Mouse (Mus musculus): Measurements from ENCODE around the gene Dcaf12.

The Dcaf12 gene

DNA sequence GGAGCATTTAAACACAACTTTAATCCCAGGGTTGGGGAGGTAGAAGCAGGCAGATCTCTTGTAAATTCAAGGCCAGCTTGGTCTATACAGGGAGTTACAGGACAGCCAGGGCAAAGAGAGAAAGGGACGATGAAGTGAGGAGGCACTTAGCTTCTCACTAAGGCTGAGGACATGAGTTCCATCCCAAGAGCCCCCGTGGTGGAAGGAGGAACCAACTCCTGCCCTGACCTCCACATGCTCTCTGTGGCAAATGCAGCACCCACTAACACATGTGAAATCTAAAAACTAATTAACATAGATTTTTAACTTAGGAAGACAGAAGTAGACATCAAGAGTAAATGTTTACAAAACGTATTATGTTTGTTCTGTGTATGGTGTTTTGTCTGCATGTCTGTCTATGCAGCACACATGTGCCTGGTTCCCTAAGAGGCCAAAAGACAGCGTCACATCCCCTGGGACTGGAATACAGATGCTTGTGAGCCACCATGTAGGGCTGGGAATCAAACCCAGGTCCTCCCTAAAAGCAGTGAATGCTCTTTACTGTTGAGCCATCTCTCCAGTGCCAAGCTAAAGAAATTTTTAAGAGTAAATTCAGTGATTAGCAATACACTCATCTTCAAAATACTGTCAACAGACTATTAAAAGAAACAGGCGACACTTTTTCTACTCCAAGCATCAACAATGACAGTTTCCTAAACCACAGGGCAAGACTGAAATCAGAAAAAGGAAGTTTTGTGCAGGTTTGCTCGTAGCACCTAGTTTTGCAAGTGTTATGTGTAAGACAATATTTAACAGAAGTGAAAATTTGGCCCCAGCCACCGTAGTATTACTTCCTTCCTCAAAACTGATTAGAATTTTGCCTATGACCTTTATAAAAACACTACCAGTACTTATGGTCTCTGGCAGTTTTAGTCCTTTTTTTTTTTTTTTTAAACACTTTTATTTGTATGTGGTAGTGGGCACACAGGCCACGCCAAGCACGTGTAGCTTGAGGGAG lies 3.8 kb downstream of the Dcaf12 start:
- DNase-seq (ENCODE audit: low read depth, low spot score) = no peak

GRCm38 (mm10) chr4:41307406-41307805 lies 7.3 kb downstream of the Dcaf12 start:
- DNase-seq (ENCODE audit: low read depth, low spot score) = no peak

- DNase-seq (ENCODE audit: low read depth, low spot score) = no peak
These were observed 10.4 kb downstream of the Dcaf12 start for GRCm38 (mm10) chr4:41304302-41304701.

- no peak for DNase-seq (ENCODE audit: low read depth, low spot score)
These were observed 11.0 kb downstream of the Dcaf12 start for GRCm38 (mm10) chr4:41303671-41304070.

- DNase-seq (ENCODE audit: low read depth, low spot score) = no peak
These were observed 15.7 kb downstream of the Dcaf12 start for GRCm38 (mm10) chr4:41298976-41299375.

DNA sequence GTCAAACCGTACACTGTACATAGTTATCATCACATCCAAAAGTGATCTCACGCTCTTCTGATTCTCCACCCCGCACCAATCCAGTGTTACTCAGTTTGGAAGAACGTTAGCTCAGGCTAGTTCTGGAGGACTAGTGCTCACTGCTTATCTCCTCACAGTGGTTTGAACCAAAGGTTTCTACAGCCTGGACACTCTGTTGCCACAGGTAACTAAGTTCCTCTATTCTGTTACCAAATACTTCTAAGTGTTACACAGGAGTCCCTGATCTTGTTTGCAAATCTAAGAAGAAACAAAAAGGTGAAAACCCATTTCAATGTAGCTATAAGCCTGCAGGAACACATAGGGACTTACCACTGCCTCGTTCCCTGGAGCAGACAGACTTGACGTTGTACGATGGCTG lies 18.7 kb downstream of the Dcaf12 start:
- DNase-seq (ENCODE audit: low read depth, low spot score) = no peak

GRCm38 (mm10) chr4:41295507-41295906 lies 19.2 kb downstream of the Dcaf12 start:
- peak; percentile 83 for DNase-seq (ENCODE audit: low read depth, low spot score)

GRCm38 (mm10) chr4:41293907-41294306 lies 20.8 kb downstream of the Dcaf12 start:
- no peak for DNase-seq (ENCODE audit: low read depth, low spot score)

- no peak for DNase-seq (ENCODE audit: low read depth, low spot score)
These were observed 24.9 kb downstream of the Dcaf12 start for GRCm38 (mm10) chr4:41289802-41290201.

- peak; percentile 73 for DNase-seq (ENCODE audit: low read depth, low spot score)
These were observed 28.3 kb downstream of the Dcaf12 start for GRCm38 (mm10) chr4:41286420-41286819.

- no peak for DNase-seq (ENCODE audit: low read depth, low spot score)
These were observed 30.6 kb downstream of the Dcaf12 start for GRCm38 (mm10) chr4:41284087-41284486.

DNA sequence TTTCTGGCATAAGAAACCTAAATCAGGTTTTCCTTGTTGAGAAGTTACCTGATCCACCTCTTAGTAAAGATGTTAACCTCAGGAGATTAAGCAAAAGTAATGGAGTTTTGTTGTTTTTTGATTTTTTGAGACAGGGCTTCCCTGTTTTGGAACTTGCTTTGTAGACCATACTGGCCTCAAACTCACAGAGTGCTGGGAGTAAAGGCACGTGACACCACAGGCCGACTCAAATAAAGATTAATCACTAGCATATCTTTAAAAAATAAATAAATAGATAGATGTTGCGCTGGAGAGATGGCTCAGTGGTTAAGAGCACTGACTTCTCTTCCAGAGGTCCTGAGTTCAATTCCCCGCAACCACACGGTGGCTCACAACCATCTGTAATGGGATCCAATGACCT lies 38.8 kb downstream of the Dcaf12 start:
- DNase-seq (ENCODE audit: low read depth, low spot score) = no peak

DNA sequence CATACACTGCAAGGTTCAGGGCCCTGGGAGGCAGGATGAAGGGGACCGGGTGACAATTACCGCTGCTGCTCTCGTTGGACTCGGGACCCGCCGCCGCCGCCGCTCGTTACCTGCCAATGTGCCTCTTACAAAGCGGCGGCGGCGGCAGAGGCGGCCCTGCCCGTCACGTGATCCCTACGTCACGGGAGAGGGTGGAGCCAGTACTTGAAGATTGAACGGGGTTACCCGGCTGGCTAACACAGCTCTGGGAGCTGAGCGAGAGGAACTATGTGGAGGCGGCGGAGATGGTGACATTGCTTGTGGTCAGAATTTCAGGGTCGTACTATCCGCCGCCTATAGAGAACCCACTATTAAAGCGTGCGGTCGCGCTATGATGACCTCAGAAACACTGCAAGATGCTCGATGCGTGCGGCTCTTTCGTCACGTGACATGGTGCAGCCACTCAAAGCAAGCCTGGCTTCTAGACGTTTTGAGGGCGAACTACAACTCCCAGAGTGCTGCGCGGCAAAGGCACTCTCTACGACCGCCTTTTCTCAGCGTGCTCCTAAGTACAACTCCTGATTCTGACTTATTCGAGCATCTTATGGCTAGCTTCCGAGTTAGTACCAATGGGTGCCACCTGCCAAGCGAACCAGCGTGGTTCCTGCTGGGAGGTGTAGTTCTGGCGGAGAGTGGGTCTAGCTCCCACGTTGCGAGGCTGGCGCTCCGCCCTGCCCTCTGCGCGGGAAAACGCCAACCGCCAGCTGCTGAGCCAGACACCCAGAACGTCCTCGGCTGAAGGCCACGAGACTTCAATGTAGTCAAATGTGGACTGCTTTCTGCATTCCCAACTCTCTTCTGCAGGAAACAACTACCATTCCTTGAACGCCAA lies 39.5 kb downstream of the Dcaf12 start, which contains the start of gene Ubap2:
Gene Ubap2, minus strand, starts transcription at position 165 of the 871 bp plus-strand sequence.
- peak; percentile 99 for DNase-seq (ENCODE audit: low read depth, low spot score)

GRCm38 (mm10) chr4:41274377-41274979 lies 40.2 kb downstream of the Dcaf12 start:
- DNase-seq (ENCODE audit: low read depth, low spot score) = no peak

DNA sequence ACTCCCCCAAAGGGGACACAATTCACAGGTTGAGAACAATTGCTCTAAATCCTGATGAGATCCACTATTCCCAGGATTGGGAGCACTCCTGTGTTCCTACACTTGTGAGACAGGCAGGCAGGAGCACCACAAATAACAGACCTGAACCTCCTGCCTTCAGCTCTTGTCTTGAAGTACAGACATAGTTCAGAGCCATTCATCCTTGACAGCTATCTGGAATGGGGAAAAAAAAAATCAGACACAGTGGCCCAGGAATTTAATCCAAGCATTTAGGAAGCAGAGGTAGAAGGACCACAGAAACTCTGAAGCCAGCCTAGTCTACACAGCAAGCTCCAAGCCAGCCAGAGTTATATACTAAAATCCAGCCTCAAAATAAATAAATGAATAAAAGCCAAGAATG lies 46.6 kb downstream of the Dcaf12 start:
- no peak for DNase-seq (ENCODE audit: low read depth, low spot score)

- DNase-seq (ENCODE audit: low read depth, low spot score) = no peak
These were observed 48.3 kb downstream of the Dcaf12 start for GRCm38 (mm10) chr4:41266350-41266749.

DNA sequence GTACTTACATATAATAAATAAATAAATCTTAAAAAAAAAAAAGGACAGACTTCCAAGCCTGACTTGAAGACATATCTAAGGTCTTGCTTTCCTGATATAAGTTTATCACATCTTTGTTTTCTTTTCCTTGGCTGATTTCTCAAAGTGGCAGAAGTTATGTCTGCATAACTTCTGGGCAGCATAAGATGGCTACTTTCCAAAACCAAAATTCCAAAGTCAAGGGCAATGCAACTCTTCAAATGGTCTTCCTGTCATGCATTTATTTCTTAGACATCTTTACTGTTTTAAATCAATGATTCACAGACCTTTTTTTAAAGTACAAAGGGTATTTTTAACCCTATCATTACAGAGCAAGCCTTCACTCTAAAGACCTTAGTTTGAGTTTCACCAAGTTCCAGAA lies 54.0 kb downstream of the Dcaf12 start:
- DNase-seq (ENCODE audit: low read depth, low spot score) = peak; percentile 60

GRCm38 (mm10) chr4:41259019-41259418 lies 55.7 kb downstream of the Dcaf12 start:
- no peak for DNase-seq (ENCODE audit: low read depth, low spot score)

GRCm38 (mm10) chr4:41257752-41258151 lies 56.9 kb downstream of the Dcaf12 start:
- DNase-seq (ENCODE audit: low read depth, low spot score) = peak; percentile 21

GRCm38 (mm10) chr4:41255564-41256210 lies 59.0 kb downstream of the Dcaf12 start:
- DNase-seq (ENCODE audit: low read depth, low spot score) = no peak

GRCm38 (mm10) chr4:41253756-41254155 lies 60.9 kb downstream of the Dcaf12 start:
- no peak for DNase-seq (ENCODE audit: low read depth, low spot score)

All from 3T3-L1 (cell line).